Mouse (Mus musculus): ENCODE results near the gene Ankrd33b. TPM values are rescaled to one million over a fixed set of nuclear protein-coding genes. Genes with fewer than 3 reads are reported as not detected.
A peak's percentile ranks its signal among the peaks of the same experiment; 100 is the strongest.

The Ankrd33b gene
- total RNA-seq, 1 experiment from 2014 or later = 0.23 TPM

GRCm38 (mm10) chr15:31279120-31279519 lies 88.4 kb downstream of the Ankrd33b start:
- ATAC-seq (replicated peaks; ENCODE audit: low read depth, poor library complexity, severe bottlenecking) = no peak

DNA sequence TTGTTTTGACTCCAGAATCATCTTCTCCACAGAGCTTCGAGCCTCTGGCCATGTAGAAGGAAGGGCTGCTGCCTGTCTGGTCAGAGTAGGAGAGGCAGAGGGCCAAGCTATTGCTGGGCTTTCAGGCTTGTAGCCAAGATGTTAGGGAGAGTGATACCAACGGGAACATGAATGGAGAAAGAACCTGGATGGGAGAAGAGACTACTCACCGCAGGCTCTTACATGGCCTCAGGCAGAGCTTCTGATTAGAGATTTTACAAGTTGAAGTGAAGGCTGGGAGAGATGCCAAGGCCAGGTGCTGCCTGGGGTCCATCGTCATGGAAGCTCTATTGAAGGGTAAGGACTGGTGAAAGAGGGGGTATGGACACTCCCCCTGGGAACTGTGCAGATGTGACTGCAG lies 89.4 kb downstream of the Ankrd33b start:
- ATAC-seq (replicated peaks; ENCODE audit: low read depth, poor library complexity, severe bottlenecking) = no peak

DNA sequence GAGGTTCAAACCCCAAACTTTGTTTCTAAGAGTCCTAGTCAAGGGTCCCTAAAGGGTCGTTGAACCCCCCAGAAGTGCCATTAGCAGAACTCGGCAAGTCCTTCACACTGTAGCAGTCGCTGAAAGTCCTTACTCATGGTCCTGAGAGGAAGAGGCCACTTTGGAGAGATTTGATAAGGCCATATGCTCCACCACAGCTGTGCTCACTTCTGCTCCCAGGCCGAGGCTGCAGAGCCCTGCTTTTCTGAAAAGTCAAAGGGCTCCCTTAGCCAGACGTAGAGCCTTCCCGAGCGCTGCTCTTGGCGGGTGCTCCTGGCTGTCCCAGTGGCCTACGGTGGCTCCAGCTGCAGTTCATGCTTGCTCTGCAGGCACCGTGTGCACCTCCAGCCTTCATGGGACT lies 94.0 kb downstream of the Ankrd33b start:
- ATAC-seq (replicated peaks; ENCODE audit: low read depth, poor library complexity, severe bottlenecking) = peak; percentile 91

DNA sequence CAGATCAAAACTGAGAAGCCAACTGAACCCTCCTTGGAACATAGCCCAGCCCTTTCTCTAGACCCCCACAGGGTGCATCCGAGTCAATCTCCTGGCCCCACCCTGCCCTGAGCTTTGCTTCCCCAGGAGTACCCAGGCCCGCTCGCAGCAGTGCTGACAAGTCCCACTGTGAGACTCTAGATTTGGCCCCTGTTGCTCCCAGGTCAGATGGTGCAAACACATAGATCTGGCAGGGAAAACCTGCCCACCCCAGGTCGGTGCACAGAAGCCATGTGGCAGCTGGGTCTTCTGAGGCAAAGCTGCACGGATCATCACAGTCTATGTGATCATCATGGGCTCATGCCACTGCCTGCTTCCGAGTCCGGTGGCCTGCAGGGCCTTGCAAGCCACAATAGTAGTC lies 94.8 kb downstream of the Ankrd33b start:
- no peak for ATAC-seq (replicated peaks; ENCODE audit: low read depth, poor library complexity, severe bottlenecking)

GRCm38 (mm10) chr15:31269558-31269957 lies 98.0 kb downstream of the Ankrd33b start:
- ATAC-seq (replicated peaks; ENCODE audit: low read depth, poor library complexity, severe bottlenecking) = no peak

- ATAC-seq (replicated peaks; ENCODE audit: low read depth, poor library complexity, severe bottlenecking) = no peak
These were observed 99.4 kb downstream of the Ankrd33b start for GRCm38 (mm10) chr15:31268148-31268547.

GRCm38 (mm10) chr15:31265845-31266244 lies 101.7 kb downstream of the Ankrd33b start:
- no peak for ATAC-seq (replicated peaks; ENCODE audit: low read depth, poor library complexity, severe bottlenecking)

DNA sequence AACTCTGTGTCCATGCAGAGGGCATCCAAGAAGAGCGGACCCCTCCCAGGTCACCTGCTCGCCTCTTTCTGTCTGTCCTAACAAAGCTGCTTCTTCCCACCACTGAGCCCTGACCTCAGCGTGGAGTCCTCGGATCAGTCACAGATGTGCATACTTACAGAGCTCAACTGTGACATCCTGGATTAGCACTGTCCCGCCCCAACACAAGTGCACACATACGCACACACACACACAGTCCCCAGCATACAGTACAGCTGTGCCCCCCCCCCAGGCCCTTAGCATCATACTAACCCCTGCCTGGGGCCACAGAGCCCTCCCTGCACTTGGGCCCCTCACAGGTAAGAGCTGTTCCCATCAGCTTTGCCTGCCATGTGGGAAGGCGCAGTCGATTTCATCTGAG lies 102.1 kb downstream of the Ankrd33b start:
- no peak for ATAC-seq (replicated peaks; ENCODE audit: low read depth, poor library complexity, severe bottlenecking)

GRCm38 (mm10) chr15:31264827-31265226 lies 102.7 kb downstream of the Ankrd33b start:
- ATAC-seq (replicated peaks; ENCODE audit: low read depth, poor library complexity, severe bottlenecking) = peak; percentile 98

DNA sequence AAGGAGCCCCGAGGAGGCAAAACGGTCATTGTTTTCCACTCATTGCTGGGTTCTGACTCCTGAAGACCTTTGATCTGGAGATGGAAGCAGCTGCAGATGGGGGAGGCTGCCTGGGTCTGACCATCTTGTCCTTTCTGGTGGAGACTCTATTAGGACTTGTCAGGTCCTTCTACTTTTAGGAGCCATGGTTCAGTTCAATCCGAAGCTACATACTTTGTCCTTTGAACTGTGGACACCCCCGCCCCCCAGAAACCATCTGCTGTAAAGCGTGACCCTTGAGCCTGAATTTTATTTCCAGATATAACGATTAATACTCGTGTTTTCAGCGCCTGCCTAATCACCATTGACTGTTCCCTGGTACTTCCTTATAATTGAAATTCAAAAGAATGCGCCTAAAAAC lies 105.2 kb downstream of the Ankrd33b start:
- no peak for ATAC-seq (replicated peaks; ENCODE audit: low read depth, poor library complexity, severe bottlenecking)

- no peak for ATAC-seq (replicated peaks; ENCODE audit: low read depth, poor library complexity, severe bottlenecking)
These were observed 106.4 kb downstream of the Ankrd33b start for GRCm38 (mm10) chr15:31261094-31261493.

- peak; percentile 46; the same call in 1 of the 2 replicates for ATAC-seq (replicated peaks; ENCODE audit: low read depth, poor library complexity, severe bottlenecking)
These were observed 108.7 kb downstream of the Ankrd33b start for GRCm38 (mm10) chr15:31258693-31259439.

GRCm38 (mm10) chr15:31258029-31258692 lies 109.4 kb downstream of the Ankrd33b start:
- ATAC-seq (replicated peaks; ENCODE audit: low read depth, poor library complexity, severe bottlenecking) = no peak

- ATAC-seq (replicated peaks; ENCODE audit: low read depth, poor library complexity, severe bottlenecking) = no peak
These were observed 110.2 kb downstream of the Ankrd33b start for GRCm38 (mm10) chr15:31257329-31257728.

GRCm38 (mm10) chr15:31255762-31256161 lies 111.8 kb downstream of the Ankrd33b start:
- no peak for ATAC-seq (replicated peaks; ENCODE audit: low read depth, poor library complexity, severe bottlenecking)

DNA sequence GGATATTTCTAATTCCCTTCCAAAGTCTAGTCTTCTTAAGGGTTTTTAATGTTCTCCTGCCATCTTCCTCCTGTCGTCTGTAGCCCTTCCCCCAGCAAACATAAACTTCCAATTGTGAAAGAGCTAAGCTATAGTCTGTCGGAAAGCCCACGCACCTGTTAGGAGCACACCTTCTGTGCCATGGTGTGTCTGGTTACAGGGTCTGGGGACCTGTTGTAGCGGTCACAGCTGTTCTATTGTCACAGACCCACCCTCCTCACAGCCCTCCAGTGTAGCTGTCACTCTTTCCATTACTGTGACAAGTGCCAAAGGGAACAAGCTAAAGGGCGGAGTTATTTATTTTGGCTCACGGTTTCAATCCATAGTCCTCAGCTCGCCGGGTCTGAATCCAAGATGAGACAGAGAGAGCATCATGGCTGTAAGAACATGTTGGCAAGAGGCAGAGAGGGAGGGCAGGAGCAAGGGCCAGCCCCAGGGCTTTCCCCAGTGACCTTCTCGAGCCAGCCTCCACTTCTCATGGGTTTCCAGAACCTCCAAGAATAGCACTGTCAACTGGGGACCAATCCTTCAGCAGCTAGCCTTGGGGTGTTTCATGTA lies 112.5 kb downstream of the Ankrd33b start:
- no peak for ATAC-seq (replicated peaks; ENCODE audit: low read depth, poor library complexity, severe bottlenecking)

GRCm38 (mm10) chr15:31253963-31254362 lies 113.6 kb downstream of the Ankrd33b start:
- ATAC-seq (replicated peaks; ENCODE audit: low read depth, poor library complexity, severe bottlenecking) = no peak

- ATAC-seq (replicated peaks; ENCODE audit: low read depth, poor library complexity, severe bottlenecking) = no peak
These were observed 114.1 kb downstream of the Ankrd33b start for GRCm38 (mm10) chr15:31253380-31253779.

DNA sequence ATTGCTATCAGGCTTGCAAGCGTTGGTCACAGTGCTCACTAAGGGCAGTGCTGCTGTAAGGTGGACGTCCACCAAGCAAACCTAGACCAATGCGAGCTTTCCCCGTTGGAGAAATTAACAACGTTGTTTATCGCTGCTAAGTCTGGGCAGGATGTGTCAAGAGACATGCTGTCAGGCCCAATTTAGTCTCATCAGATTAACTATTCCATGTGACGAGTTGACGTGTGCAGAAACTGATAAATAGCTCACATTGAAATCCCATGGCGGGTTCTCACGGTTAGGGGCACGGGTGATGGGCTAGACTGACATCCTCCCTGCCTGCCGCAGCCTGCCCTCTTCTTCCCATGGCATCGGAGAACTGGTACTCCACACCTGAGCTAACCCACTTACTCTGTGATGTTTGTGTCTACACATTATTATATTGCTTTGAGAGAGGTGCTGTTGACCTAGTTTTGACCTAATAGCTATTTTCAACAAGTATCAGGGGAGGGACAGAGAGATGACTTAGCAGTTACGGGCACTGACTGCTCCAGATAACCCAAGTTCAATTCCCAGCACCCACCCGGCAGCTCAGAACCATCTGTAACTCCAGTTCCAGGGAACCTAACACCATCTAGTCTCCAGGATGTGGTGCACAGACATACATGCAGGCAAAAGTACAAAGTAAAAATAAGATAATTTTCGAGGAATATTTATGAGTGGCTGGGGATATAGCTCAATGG lies 114.8 kb downstream of the Ankrd33b start:
- no peak for ATAC-seq (replicated peaks; ENCODE audit: low read depth, poor library complexity, severe bottlenecking)

GRCm38 (mm10) chr15:31251189-31251588 lies 116.3 kb downstream of the Ankrd33b start:
- no peak for ATAC-seq (replicated peaks; ENCODE audit: low read depth, poor library complexity, severe bottlenecking)

DNA sequence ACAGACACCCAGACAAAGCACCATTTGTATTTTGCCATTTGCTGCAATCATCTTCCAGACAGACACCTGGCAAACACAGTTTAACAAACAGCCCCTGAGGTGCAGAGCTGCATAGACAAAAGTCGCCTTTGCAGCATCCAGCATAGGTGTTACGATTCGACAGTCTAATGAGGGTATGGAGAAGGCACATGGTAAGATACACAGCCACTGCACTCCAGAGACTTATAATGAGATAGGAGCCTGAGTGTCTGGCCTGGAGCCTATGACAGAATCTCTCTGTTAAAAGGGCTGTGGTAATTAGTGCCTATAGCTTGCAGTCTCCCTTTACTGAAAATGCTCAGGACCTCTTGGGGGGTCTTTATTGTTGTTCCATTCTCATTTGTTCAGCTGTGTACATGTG lies 116.8 kb downstream of the Ankrd33b start:
- no peak for ATAC-seq (replicated peaks; ENCODE audit: low read depth, poor library complexity, severe bottlenecking)

Measured in common myeloid progenitor, adult 5-6 weeks (primary cell).